Mouse (Mus musculus) thymus, adult 2 months (tissue): Measurements from ENCODE around the gene Zfp607b. TPM values are rescaled to one million over a fixed set of nuclear protein-coding genes. Genes with fewer than 3 reads are reported as not detected.

ENCODE experiments used
- DNase-seq: peaks from one replicate; pipeline ENCODE4 v3.0.0; 2021
- H3K27ac ChIP-seq: fragments of 200-500 bp; 2 replicates; pipeline ENCODE4 v1.5.1; 2012; ENCODE audit warnings: low read length, control low read depth; ENCODE audit not compliant: control insufficient read depth, insufficient read depth
- H3K27me3 ChIP-seq: fragments of 200-500 bp; 2 replicates; pipeline ENCODE4 v1.6.1; 2012; ENCODE audit warnings: mild to moderate bottlenecking, low read length, moderate library complexity, mixed read lengths; ENCODE audit not compliant: control insufficient read depth, insufficient read depth
- H3K36me3 ChIP-seq: fragments of 200-500 bp; 2 replicates; pipeline ENCODE4 v1.6.1; 2012; ENCODE audit warnings: mild to moderate bottlenecking, low read length, moderate library complexity; ENCODE audit not compliant: control insufficient read depth, insufficient read depth
- H3K4me1 ChIP-seq: fragments of 200-500 bp; replicated peaks from 2 replicates; pipeline ENCODE4 v1.6.1; 2012; ENCODE audit warnings: low read length; ENCODE audit not compliant: control insufficient read depth, insufficient read depth
- H3K4me3 ChIP-seq: fragments of 200-500 bp; 2 replicates; pipeline ENCODE4 v1.5.1; 2012; ENCODE audit warnings: mild to moderate bottlenecking, low read length, control low read depth, moderate library complexity; ENCODE audit not compliant: control insufficient read depth, insufficient read depth
- CTCF ChIP-seq: fragments of 200-500 bp; IDR thresholded peaks from 2 replicates; pipeline ENCODE4 v1.5.1; 2012; ENCODE audit warnings: mild to moderate bottlenecking, control low read depth, low read length, moderate library complexity, borderline replicate concordance; ENCODE audit not compliant: control insufficient read depth, poor library complexity, insufficient read depth; ENCODE audit errors: extremely low read depth
- POLR2A ChIP-seq: fragments of 200-500 bp; IDR thresholded peaks from 2 replicates; pipeline ENCODE4 v1.6.1; 2012; ENCODE audit warnings: mild to moderate bottlenecking, low read length, control low read depth, moderate library complexity; ENCODE audit not compliant: control insufficient read depth, poor library complexity, insufficient read depth; ENCODE audit errors: extremely low read depth
- WGBS: fragments of 180-500 bp; shearing (Covaris S2); methylation state at CpG from one replicate; pipeline ENCODE4 v1.1.7; 2018; 5-methylcytosine and 5-hydroxymethylcytosine counted together
- polyA plus RNA-seq: library from polyadenylated mRNA; depleted of rRNA; stranded (reverse); fragments of >200 nt; gene quantifications from 2 replicates; pipeline ENCODE4 v1.2.3, GENCODE M21; 2012

Zfp607b gene
- polyA plus RNA-seq, 1 experiment: 0.77 TPM

DNA sequence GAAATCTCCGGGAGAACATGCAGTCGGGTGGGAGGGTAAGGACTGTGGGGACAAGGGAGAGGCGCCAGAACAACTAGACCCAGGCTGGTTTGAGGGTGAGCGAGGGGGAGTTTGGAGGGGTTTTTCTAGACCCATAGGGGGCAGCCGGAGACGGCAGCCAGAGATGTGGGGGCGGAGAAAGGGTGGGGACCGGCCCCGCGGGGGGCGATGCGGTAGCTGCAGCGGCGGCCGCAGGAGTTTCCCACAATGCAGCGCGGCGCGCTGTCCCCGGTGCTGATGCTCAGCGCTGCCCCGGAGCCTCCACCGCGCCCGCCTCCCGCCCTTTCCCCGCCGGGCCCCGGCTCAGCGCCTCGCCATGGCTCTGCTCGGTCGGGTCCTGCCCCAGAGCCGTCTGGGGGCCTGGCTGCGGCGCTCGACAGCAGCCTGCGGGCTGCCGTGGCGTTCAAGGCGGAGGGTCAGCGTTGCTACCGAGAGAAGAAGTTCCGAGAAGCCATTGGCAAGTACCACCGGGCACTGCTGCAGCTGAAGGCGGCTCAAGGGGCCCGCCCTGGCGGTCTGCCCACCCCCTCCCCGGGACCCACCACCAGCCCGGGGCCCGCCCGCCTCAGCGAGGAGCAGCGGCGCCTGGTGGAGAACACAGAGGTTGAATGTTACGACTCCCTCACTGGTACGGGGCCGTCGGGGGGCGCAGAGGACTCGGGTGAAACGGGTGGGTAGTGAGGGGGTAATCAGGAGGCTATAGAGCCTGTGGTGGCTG lies 35.3 kb upstream of the Zfp607b start, which contains the start of gene Ttc9b:
Ttc9b (plus strand) TSS at position 235 of the 757 bp plus-strand sequence.
- no peaks in the 10 kb centered on the region for H3K36me3 ChIP-seq
- 7% methylated on average over 59 of the region's 62 CpGs for WGBS
- no peaks in the 10 kb centered on the region for H3K4me1 ChIP-seq
- DNase-seq: peak; percentile 51
- no peak within 1 kb of the TSS for H3K4me3 ChIP-seq
- H3K27ac ChIP-seq: no peak within 1 kb of the TSS
- TF ChIP-seq CTCF: no peak
- peaks cover 5% of the 10 kb centered on the region; the same call in 1 of the 2 replicates for H3K27me3 ChIP-seq

DNA sequence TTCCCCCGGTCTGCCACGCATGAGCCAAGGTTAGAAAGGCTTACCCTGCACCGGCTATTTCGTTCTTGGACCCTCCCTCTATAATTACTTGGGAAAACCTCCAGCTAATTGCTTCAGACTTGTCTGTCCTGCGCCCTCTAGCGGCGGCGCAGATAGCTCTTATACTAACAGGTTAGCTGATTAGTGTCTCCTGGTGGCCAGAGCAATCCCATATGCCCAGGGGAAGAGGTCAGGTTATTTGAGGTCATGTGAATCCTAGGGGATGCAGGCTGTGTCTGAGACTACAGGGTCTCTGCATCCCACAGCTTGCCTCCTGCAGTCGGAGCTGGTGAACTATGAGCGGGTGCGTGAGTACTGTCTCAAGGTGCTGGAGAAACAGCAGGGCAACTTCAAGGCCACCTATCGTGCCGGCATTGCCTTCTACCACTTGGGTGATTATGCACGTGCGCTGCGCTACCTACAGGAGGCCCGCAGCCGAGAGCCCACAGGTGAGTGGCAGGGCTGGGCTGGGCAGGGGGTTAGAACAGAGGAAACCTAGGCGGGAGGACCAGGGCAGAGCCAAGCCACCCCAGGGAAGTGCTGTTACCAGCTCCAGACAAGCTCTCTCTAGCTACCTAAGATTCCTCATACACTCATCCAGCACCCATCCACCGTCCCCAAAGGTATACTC lies 34.4 kb upstream of the Zfp607b start:
- peaks cover 5% of the 10 kb centered on the region; the same call in 1 of the 2 replicates for H3K27me3 ChIP-seq
- H3K4me3 ChIP-seq: no peak overlapping the region
- H3K4me1 ChIP-seq: no peaks in the 10 kb centered on the region
- peak; percentile 26 for DNase-seq
- H3K36me3 ChIP-seq: no peaks in the 10 kb centered on the region
- 65% methylated on average over 20 of the region's 20 CpGs for WGBS
- no peak overlapping the region for H3K27ac ChIP-seq
- TF ChIP-seq POLR2A: no peak

DNA sequence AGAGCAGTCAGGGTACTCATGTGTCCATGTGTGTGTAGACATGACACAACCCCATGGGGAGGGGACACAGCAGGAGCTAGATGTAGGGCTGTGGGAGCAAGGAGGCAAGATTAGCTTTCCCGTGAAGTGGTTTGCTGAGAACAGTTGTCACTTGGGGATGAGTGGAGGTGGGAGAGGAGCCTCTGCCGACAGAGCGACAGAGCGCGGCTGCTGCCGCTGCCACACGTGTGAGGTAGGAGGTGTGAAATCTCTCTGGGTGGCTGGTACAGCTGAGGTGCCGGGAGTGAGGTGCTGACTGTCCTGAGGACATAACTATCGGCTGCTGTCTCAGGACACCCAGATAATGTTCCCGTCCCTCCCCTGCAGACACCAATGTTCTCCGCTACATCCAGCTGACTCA lies 33.6 kb upstream of the Zfp607b start:
- H3K27me3 ChIP-seq: peaks cover 5% of the 10 kb centered on the region; the same call in 1 of the 2 replicates
- DNase-seq: no peak
- H3K36me3 ChIP-seq: no peaks in the 10 kb centered on the region
- TF ChIP-seq POLR2A (no peak), CTCF (no peak)
- no peaks in the 10 kb centered on the region for H3K4me1 ChIP-seq
- H3K4me3 ChIP-seq: no peak overlapping the region
- 52% methylated on average over 11 of the region's 11 CpGs for WGBS
- no peak overlapping the region for H3K27ac ChIP-seq

DNA sequence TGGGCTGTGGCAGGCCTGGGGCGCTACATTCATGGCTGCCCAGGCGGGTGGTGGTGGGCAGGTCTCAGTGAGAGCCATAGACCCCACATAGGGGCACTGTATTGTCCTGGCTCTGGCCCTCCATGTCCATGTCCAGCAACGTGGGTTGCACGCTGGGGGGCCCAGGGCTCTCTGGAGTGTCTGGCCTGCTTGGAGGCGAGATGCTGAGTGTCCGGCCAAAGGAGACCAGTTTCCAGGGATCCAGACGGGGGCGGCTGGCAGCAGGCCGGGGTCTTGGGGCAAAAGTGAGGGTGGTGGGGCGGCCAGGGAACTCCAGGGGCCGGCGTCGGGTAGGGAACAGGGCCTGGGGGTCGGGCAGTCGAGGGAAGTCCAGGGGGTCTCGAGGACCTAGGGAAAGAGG lies 32.5 kb upstream of the Zfp607b start:
- Histone ChIP-seq H3K4me3 (no peak overlapping the region), H3K4me1 (no peaks in the 10 kb centered on the region), H3K27ac (no peak overlapping the region), H3K27me3 (peaks cover 5% of the 10 kb centered on the region; the same call in 1 of the 2 replicates), H3K36me3 (no peaks in the 10 kb centered on the region)
- WGBS: 95% methylated on average over 16 of the region's 16 CpGs
- no peak for DNase-seq
- TF ChIP-seq POLR2A: no peak

DNA sequence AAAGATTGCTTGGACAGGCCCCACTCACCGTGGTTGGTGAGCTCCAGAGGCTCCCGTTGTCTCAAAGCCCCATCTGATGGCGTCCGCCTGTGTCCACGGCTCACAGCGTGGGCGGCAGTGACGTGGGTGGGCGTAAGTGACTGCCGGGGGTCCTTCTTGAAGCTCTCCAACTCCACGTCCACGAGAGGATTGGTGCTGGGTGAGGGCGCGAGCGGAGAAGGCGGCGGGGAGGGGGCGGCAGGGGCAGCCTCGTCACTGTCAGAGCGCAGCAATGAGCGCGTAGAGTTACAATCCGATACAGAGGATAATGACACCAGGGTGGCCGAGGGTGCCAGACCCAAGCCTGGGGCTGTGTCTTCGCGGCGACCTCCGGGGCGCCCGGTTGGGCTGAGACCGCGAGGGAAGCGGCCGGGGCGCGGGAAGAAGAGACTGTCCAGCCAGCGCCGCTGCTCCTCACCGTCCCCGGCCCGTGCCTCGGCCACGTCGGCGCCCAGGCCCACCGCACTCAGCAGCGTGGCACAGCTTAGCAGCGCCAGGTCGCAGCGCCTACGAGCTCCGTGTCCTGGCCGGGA lies 31.2 kb upstream of the Zfp607b start:
- DNase-seq: no peak
- Histone ChIP-seq H3K4me3 (no peak overlapping the region), H3K4me1 (no peaks in the 10 kb centered on the region), H3K36me3 (no peaks in the 10 kb centered on the region), H3K27ac (no peak overlapping the region), H3K27me3 (peaks cover 5% of the 10 kb centered on the region; the same call in 1 of the 2 replicates)
- 46% methylated on average over 53 of the region's 53 CpGs for WGBS
- TF ChIP-seq CTCF: no peak
- TF ChIP-seq POLR2A: no peak

DNA sequence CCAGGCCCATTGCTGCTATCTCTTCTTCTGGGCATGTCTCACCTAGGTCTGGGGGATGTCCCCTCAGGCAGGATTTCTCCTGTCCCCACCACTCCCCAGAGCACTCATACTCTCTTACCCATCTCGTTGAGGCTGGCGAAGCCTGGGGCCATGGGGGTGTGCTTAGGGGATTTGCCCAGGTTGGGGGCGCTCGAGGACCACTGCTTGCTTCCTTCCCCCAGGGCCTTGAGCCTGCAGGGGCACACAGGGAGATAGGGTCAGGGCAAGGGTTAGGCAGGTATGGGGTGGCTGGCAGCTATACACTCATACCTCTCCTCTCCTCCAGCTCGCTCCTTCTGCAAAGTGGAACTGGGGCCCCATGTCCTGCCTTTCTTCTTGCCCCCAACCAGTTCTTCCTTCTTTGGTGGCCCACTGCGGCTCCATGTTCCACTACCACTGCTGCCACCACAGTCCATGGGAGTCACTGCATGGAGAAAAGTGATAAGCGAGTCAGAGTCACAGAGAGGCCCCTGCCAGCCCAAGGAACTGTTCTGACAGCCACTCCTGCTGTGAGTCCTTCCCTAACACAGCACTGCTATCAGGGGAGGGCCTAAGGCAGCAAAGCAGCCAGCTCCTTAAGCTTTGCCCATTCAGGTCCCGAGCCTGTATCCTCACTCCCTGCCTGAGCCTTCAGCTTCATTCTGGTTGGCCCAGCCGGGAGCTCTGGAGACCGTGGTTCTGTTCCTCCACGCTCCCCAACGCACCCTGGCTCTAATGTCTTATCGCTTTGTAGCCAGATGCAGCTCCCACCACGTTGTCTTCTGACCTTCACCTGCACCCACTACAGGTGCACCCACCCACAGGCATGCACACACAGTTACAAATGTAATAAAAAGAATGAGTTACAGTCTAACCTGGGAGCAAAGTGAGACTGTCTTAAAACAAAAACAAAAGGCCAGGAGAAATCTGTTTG lies 30.2 kb upstream of the Zfp607b start:
- Histone ChIP-seq H3K36me3 (no peaks in the 10 kb centered on the region), H3K27ac (no peak overlapping the region), H3K4me1 (no peaks in the 10 kb centered on the region), H3K27me3 (peaks cover 3% of the 10 kb centered on the region; the same call in 1 of the 2 replicates), H3K4me3 (no peak overlapping the region)
- TF ChIP-seq CTCF: no peak
- no peak for TF ChIP-seq POLR2A
- WGBS: 72% methylated on average over 14 of the region's 14 CpGs
- no peak for DNase-seq
